Mouse (Mus musculus) hindbrain, embryonic 10.5 days (tissue): ENCODE measurements at regions not wholly inside any gene's neighbourhood (a gene's known extent, or its start where the extent isn't known, plus 50 kb on each side); places are given as distances from the start of the nearest gene placed in this dataset.
A peak's percentile ranks its signal among the peaks of the same experiment; 100 is the strongest.

Experiments
- DNase-seq: peaks from one replicate; pipeline ENCODE4 v3.0.0-alpha.2; 2017; ENCODE audit warnings: low spot score
- H3K27ac ChIP-seq: fragments of 300-500 bp; sonication (generic); 2 replicates; pipeline ENCODE4 v1.5.1; 2016; ENCODE audit warnings: mild to moderate bottlenecking, moderate library complexity
- H3K27me3 ChIP-seq: fragments of 300-500 bp; sonication (generic); 2 replicates; pipeline ENCODE4 v1.6.1; 2016; ENCODE audit warnings: mild to moderate bottlenecking; ENCODE audit not compliant: poor library complexity, insufficient read depth, severe bottlenecking
- H3K36me3 ChIP-seq: fragments of 300-500 bp; sonication (generic); 2 replicates; pipeline ENCODE4 v1.6.1; 2016; ENCODE audit warnings: mild to moderate bottlenecking, moderate library complexity
- H3K4me1 ChIP-seq: fragments of 300-500 bp; sonication (generic); replicated peaks from 2 replicates; pipeline ENCODE4 v1.6.1; 2016; ENCODE audit warnings: mild to moderate bottlenecking
- H3K4me3 ChIP-seq: fragments of 300-500 bp; sonication (generic); 2 replicates; pipeline ENCODE4 v1.5.1; 2016; ENCODE audit warnings: mild to moderate bottlenecking, moderate library complexity
- H3K9me3 ChIP-seq: fragments of 300-500 bp; sonication (generic); 2 replicates; pipeline ENCODE4 v1.6.1; 2016; ENCODE audit warnings: mild to moderate bottlenecking, moderate library complexity
- WGBS: fragments of 180-500 bp; shearing (Covaris S2); methylation state at CpG from one replicate; pipeline ENCODE4 v1.1.7; 2016; 5-methylcytosine and 5-hydroxymethylcytosine counted together

DNA sequence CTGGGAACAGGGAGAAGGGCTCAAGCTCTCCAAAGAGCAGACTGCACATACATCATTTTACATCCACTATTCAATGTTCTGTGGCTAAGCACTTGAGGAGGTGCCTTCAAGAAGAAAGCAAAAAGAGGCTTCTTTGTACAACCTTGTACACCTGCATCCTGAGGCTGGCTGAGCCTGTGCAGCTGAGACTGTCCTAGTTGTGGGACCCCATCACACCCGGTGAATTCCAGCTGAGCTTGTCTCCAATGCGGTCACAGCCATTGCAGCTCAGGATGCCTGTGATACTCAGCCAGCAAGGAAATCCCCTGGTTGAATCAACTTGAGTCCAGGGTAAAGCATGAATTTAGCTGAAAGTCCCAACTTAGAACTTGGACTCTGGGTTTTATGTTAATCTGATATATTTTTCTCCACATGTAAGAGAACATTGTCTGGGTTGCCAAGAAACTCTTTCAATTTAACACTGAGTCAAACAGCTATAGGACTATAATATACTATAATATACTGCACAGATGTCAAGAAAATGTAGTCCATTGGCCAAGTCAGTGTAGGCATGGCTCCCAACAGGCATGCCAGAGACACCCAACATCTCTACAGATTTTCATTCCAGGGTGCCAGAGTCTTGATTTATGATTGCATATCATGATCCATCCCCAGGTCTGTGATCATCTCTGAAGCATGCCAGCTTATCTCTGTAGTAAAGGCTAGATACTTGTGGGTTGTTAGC, 599.2 kb downstream of the Pard3 start:
- H3K27me3 ChIP-seq, result no peaks in the 10 kb centered on the region
- no peak overlapping the region for H3K27ac ChIP-seq
- no peak overlapping the region for H3K4me3 ChIP-seq
- WGBS, result 90% methylated on average over 2 of the region's 2 CpGs
- no peak for DNase-seq
- no peaks in the 10 kb centered on the region for H3K9me3 ChIP-seq
- no peaks in the 10 kb centered on the region for H3K36me3 ChIP-seq
- no peaks in the 10 kb centered on the region; the same call in 1 of the 2 replicates for H3K4me1 ChIP-seq

DNA sequence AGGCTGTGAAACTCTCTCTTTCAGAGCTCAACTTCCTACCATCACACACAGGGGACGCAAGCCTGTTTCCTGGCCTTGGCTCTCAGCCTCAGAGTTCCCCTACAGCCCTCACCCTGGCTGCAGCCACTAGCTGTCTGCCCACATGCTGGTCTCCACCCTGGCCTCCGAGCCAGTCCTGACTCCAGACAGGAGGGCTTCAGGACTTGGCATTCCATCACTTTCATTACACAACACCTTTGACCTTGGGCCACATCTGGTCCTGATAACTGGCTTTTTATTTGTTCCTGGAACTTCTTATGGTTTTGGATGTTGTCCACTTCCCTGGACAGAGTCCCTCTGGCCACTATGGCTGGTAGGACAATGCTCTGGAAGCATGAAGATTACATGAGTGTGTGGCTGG, 602.9 kb downstream of the Pard3 start:
- no peaks in the 10 kb centered on the region for H3K36me3 ChIP-seq
- H3K27ac ChIP-seq, result no peak overlapping the region
- no peaks in the 10 kb centered on the region for H3K9me3 ChIP-seq
- H3K4me3 ChIP-seq, result no peak overlapping the region
- peak; percentile 31 for DNase-seq
- 68% methylated on average over 2 of the region's 2 CpGs for WGBS
- H3K4me1 ChIP-seq, result no peaks in the 10 kb centered on the region; the same call in 1 of the 2 replicates
- H3K27me3 ChIP-seq, result no peaks in the 10 kb centered on the region

DNA sequence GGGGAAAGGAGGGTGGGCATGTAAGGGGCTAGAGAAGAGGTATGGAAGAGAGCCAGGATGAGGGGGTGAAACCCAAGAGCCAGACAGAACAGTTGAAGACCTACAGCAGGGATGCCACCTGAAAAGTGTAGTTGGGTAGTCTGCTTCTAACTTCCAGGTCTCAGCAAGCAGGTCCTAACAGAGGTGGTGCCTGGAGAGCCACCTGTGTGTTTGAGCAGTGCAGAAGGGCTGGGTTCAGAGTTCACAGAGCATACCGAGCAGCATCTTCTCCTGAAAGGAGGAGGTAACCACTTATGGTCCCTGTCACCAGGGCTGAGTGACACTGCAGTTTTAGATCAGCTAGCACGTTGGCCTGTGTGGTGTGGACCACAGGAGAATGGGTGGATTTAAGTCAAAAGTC, 605.3 kb downstream of the Pard3 start:
- H3K27ac ChIP-seq, result no peak overlapping the region
- 55% methylated on average over 2 of the region's 2 CpGs for WGBS
- no peaks in the 10 kb centered on the region; the same call in 1 of the 2 replicates for H3K4me1 ChIP-seq
- DNase-seq, result no peak
- no peaks in the 10 kb centered on the region for H3K9me3 ChIP-seq
- no peaks in the 10 kb centered on the region for H3K36me3 ChIP-seq
- no peaks in the 10 kb centered on the region for H3K27me3 ChIP-seq
- no peak overlapping the region for H3K4me3 ChIP-seq

DNA sequence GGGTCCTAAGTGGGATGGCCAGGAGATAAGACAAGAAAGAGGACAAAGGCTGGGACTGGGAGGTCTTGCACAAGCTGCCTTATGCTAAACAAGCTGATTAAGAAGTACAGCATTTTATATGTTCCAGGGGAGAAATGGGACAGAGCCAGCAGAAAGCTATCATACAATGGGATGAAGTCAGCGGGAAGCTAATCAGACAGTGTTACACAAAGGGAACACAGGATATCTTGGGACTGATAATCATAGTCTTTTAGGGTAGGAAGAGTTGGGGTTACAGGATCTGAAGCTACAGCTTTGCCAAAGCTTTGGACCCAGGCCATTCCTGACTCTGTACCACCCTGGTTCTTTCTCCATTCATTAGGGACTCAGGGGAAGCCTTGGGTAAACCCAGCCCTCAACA, 610.4 kb downstream of the Pard3 start:
- H3K27ac ChIP-seq, result no peak overlapping the region
- no peak overlapping the region for H3K4me3 ChIP-seq
- no peak for DNase-seq
- H3K36me3 ChIP-seq, result no peaks in the 10 kb centered on the region
- 86% methylated on average over 1 of the region's 1 CpGs for WGBS
- H3K4me1 ChIP-seq, result no peaks in the 10 kb centered on the region
- no peaks in the 10 kb centered on the region for H3K27me3 ChIP-seq
- no peaks in the 10 kb centered on the region for H3K9me3 ChIP-seq

DNA sequence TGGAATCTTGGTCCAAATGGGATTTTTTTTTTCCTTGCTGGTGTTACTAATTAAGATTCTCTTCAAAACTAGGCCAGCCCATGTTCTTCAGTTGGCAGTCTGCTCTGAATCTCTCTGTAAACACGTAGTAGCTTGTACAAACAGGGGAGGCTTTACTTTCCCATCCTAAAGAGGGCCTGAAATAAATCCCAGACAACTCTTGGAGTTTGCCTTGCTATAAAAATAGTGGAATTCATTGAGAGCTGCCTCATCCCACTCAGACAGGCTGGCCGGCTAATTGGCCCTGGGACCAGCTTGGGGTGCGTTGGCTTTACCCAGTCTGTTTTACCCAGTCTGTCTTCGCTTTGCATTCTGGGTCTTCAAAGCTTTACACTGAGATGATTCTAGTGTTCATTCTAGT, 611.7 kb downstream of the Pard3 start:
- H3K4me1 ChIP-seq, result no peaks in the 10 kb centered on the region
- no peaks in the 10 kb centered on the region for H3K36me3 ChIP-seq
- DNase-seq, result no peak
- WGBS, result 91% methylated on average over 4 of the region's 4 CpGs
- H3K27ac ChIP-seq, result no peak overlapping the region
- no peak overlapping the region for H3K4me3 ChIP-seq
- H3K9me3 ChIP-seq, result no peaks in the 10 kb centered on the region
- no peaks in the 10 kb centered on the region for H3K27me3 ChIP-seq

DNA sequence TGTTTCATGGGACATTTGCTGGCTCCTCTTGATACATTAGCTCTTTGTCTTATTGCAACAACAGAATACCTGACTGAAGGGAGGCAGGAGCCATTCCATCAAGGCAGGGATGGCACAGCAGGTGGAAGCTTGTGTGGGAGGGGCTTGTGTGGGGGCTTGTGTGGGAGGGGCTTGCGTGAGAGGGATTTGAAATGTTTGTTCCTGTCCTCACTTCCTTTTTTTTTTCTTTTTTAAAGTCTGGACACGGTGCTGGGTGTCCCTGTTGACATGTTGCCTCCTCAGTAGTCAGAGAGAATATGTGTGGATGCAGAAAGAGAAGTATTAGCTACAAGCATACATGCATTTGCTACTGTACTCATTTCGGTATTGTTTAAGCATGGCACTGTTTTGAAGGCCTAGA, 616.5 kb downstream of the Pard3 start:
- no peaks in the 10 kb centered on the region for H3K36me3 ChIP-seq
- peaks cover 5% of the 10 kb centered on the region; the same call in 1 of the 2 replicates for H3K4me1 ChIP-seq
- no peaks in the 10 kb centered on the region for H3K9me3 ChIP-seq
- H3K4me3 ChIP-seq, result no peak overlapping the region
- no peak for DNase-seq
- no peaks in the 10 kb centered on the region for H3K27me3 ChIP-seq
- no peak overlapping the region for H3K27ac ChIP-seq
- WGBS, result 75% methylated on average over 3 of the region's 3 CpGs

DNA sequence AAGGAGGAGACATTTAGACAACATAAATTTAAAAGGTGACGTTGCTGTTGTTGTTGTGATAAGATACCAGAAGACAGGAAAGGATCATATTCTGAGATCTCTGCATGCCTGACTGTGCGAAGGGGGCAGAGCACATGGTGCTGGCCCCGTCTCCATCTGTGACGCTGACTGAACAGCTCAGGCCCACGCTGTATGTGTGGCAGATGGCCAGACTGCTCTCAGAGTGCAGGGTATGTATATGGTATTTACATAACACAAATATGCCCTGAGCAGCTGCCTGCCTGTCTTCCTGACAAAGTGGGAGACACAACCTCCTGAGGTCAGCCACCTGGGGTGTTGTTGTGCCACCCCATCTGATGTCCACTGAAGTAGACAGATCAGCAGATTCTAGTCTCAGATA, 620.5 kb downstream of the Pard3 start:
- peaks cover 5% of the 10 kb centered on the region; the same call in 1 of the 2 replicates for H3K4me1 ChIP-seq
- H3K27me3 ChIP-seq, result no peaks in the 10 kb centered on the region
- no peaks in the 10 kb centered on the region for H3K9me3 ChIP-seq
- no peak overlapping the region; the same call in 1 of the 2 replicates for H3K27ac ChIP-seq
- DNase-seq, result peak; percentile 17
- WGBS, result 65% methylated on average over 5 of the region's 5 CpGs
- H3K4me3 ChIP-seq, result no peak overlapping the region
- no peaks in the 10 kb centered on the region for H3K36me3 ChIP-seq

DNA sequence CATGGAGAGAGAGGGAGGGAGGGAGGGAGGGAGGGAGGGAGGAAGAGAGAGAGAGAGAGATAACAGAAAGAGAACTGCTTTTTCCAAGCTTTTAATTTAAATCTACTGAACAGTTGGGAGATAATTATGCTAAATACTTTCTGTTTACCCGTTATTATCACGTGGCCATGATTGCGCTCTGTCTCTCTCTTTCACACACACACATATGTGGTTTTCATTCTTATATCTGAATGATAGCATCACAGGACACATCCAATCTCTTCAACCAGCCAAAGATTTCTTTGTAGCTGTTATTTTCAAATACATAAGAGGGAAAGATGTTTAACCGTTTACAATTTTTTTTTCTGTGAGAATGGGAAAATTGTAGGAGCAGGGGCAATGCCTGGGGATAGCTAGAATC, 627.1 kb downstream of the Pard3 start:
- Histone ChIP-seq H3K4me3 (no peak overlapping the region), H3K9me3 (no peaks in the 10 kb centered on the region), H3K27ac (no peak overlapping the region), H3K4me1 (no peaks in the 10 kb centered on the region), H3K36me3 (no peaks in the 10 kb centered on the region), H3K27me3 (no peaks in the 10 kb centered on the region)
- DNase-seq, result no peak
- WGBS, result 90% methylated on average over 4 of the region's 4 CpGs

DNA sequence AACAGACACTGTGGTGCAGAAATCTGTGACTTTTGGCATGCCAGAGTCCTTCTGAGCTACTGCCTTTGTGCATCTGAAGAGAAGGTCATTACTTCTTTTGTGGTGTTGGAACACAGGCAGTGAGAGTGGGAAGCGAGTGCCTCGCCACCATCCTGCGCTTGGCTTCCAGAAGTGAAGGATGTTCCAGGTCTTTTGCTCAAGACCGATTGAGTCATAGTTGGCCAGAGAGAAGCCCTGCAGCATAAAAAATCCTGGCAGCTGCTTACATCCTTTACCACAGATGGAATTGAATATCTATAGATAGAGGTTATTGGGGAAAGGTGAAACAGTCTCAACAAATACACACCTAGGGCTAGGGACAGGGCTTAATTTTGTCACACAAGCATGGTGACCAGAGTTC, 634.7 kb downstream of the Pard3 start:
- DNase-seq, result no peak
- Histone ChIP-seq H3K27me3 (no peaks in the 10 kb centered on the region; the same call in 1 of the 2 replicates), H3K36me3 (no peaks in the 10 kb centered on the region), H3K27ac (no peak overlapping the region), H3K4me1 (no peaks in the 10 kb centered on the region), H3K4me3 (no peak overlapping the region), H3K9me3 (no peaks in the 10 kb centered on the region)
- WGBS, result 94% methylated on average over 4 of the region's 4 CpGs

DNA sequence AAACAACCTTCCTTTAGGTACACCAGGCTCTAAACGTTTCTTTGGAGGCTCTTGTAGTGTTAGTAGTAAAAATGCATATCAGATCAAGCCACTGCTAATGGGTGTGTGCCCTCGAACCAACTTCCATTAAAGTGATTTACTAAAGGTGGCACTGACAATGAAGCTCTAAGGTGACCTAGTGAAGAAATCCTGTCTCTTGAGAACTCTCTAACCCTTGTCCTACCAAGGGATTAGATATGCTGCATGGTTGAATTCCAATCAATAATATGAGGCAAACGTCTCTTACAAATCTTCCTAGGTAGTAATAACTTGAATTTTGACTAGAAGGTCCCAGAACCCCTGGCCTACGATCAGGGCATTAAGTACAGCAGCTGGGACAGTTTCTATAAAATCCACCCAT, 640.7 kb downstream of the Pard3 start:
- H3K4me1 ChIP-seq, result peaks cover 9% of the 10 kb centered on the region
- H3K27ac ChIP-seq, result no peak overlapping the region
- no peak for DNase-seq
- peaks cover 8% of the 10 kb centered on the region; the same call in 1 of the 2 replicates for H3K27me3 ChIP-seq
- 83% methylated on average over 4 of the region's 4 CpGs for WGBS
- no peak overlapping the region for H3K4me3 ChIP-seq
- no peaks in the 10 kb centered on the region for H3K9me3 ChIP-seq
- no peaks in the 10 kb centered on the region for H3K36me3 ChIP-seq

DNA sequence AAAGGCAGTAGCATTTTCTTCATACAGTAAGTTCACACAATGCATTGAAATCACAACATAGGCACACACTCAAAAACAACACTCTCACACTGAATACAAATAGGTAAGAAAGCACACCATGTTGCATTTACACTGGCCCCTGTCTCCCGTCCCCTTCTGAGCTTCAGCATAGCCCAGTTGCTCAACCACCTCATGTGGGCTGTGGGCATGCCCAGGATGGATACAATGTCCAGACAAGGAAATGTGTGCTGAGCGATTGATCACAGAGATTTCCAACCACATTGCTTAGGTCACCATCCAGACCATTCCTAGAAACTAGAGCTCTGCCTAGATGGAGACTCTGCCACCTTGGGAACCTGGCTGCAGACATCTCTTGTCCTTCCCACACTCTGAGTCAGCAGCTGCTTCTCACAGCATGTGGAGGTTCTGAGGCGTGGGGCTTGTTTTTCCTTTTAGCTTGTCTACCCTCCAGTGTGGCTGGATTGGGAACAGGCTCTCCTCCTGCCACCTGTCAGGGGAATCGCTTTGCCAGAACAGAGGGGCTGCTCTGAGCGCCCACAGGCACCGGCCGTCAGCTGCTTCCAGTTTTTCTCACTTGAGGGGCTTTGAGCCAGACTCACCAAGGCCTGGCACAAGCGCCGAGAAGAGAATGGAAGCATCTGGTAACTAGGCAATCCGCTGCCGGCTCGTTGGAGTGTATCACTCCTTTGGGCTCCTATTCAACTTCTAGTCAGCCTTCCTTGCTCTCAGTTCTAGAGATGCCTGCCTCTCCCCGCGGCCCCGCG, 642.5 kb downstream of the Pard3 start:
- no peaks in the 10 kb centered on the region for H3K9me3 ChIP-seq
- H3K36me3 ChIP-seq, result no peaks in the 10 kb centered on the region
- H3K27me3 ChIP-seq, result peaks cover 11% of the 10 kb centered on the region
- 51% methylated on average over 16 of the region's 16 CpGs for WGBS
- DNase-seq, result no peak
- H3K4me1 ChIP-seq, result peaks cover 9% of the 10 kb centered on the region
- no peak overlapping the region for H3K4me3 ChIP-seq
- peak overlapping the region; percentile 45; the same call in 1 of the 2 replicates for H3K27ac ChIP-seq

DNA sequence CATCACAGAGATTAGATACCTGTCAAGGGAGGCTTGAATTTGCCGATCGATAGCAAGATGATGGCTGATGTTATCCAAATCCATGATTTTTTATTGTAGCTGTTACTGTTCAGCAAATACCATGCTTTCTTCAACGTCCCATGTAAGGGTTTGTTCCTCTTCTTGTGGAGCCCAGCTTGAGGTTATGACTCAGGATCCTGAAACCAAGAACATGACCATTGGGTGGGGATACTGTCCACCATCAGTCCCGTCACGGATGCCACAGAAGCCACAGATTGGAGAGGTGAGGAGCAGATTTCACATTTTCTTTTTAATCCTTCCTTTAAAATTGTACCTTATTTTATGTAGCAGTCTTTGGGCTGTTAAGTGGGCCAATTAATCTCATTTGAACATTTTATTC, 645.7 kb downstream of the Pard3 start:
- no peaks in the 10 kb centered on the region for H3K36me3 ChIP-seq
- H3K4me3 ChIP-seq, result no peak overlapping the region
- WGBS, result 92% methylated on average over 5 of the region's 5 CpGs
- H3K27me3 ChIP-seq, result peaks cover 15% of the 10 kb centered on the region
- peaks cover 9% of the 10 kb centered on the region for H3K4me1 ChIP-seq
- DNase-seq, result no peak
- no peak overlapping the region for H3K27ac ChIP-seq
- H3K9me3 ChIP-seq, result no peaks in the 10 kb centered on the region

DNA sequence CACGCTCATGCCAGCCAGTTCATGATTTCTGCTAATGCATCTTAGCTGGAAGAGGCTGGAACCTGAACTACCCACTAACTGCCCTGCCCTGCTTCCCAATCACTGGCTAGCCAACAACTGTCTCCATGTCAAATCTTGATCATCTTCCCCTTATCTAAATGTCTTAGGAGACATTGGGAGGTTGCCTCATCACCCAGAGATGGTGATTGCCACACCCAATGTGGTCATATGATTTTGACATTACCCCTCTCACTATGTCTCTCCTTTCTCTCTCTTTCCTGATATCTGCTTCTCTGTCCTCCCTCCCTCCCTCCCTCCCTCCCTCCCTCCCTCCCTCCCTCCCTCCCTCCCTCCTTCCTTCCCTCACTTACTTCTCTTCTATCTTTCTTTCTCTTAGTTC, 643.3 kb upstream of the Nrp1 start:
- 98% methylated on average over 1 of the region's 1 CpGs for WGBS

More for the DNA sequence above, 643.3 kb upstream of the Nrp1 start:
- Histone ChIP-seq H3K27me3 (peaks cover 45% of the 10 kb centered on the region), H3K27ac (no peak overlapping the region), H3K36me3 (no peaks in the 10 kb centered on the region), H3K4me3 (no peak overlapping the region), H3K9me3 (no peaks in the 10 kb centered on the region), H3K4me1 (peaks cover 15% of the 10 kb centered on the region)
- no peak for DNase-seq
